Mouse (Mus musculus): ENCODE data around the gene Apol9b.

Apol9b gene

GRCm38 (mm10) chr15:77775186-77775963, 46.5 kb downstream of the Apol9b start:
- DNase-seq (ENCODE audit: low spot score): peak; percentile 77

DNA sequence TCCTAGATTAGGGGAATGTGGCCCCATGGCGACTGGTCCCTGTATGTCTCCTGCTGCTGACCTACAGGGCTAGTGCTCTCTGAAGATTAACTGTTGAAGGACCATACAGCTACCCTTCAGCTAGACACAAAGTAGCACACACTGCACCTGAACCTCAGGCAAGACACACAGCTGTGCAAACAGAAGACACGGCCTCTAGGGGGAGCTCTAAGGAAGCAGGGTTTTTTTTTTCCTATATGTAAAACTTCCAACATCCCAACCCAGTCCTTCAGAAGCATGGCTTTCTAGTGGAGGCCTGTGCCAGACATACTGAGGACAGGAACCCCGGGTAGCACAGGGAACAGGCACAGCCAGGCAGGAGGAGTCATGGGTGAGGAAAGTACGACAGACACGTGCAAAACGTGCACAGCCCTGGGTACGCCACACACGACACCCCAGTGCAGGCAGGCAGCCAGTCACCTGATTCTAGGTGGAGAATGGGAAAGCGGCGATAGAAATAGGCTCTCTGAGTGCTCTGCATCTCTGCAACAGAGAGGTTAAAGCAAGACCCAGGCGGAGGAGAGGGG, 53.7 kb downstream of the Apol9b start:
- DNase-seq (ENCODE audit: low spot score): no peak

- no peak for DNase-seq (ENCODE audit: low spot score)
These were observed 55.4 kb downstream of the Apol9b start for GRCm38 (mm10) chr15:77784039-77784824.

DNA sequence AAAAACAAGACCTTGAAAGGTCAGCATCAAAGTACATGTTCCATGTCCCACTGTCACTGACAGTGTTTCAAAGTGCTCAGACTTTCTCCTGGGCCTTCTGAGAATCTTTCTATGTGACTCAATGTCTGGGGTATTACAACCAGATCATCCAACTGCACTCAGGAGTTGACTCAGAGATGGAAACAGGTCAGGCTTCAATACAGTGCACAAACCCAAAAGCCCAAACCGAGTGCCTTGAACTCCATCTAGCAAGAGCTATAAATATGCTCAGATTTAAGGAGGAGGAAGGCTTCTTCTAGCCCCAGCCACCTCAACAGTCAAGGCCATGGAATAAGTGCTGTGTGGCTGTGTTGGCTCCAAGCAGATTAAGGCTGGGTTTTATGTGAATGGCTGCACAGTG, 57.0 kb downstream of the Apol9b start:
- DNase-seq (ENCODE audit: low spot score): no peak
